Mouse (Mus musculus): ENCODE measurements around the gene Sod2.
"Not testable (repeated sequence)": the region's sequence is repeated elsewhere in the genome, so short reads cannot be mapped to it uniquely, and the experiment has no call there.

The Sod2 gene

DNA sequence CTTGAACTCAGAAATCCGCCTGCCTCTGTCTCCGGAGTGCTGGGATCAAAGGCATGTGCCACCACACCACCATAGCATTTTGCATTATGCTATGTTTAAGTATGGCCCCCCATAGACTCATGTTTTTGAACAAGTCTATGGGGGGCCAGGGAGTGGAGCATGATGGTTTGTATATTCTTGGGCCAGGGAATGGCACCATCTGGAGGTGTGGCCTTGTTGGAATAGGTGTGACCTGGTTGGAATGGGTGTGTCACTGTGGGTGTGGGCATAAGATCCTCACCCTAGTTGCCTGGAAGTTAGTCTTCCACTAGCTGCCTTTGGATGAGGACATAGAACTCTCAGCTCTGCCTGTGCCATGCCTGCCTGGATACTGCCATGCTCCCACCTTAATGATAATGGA, at the start of gene Sod2:
Gene Sod2, plus strand, starts transcription at position 301 of the 400 bp plus-strand sequence.
- not testable (repeated sequence) for DNase-seq (ENCODE audit: low spot score)

- DNase-seq (ENCODE audit: low spot score) = not testable (repeated sequence)
Observed at GRCm38 (mm10) chr17:12959377-12959776, 47.3 kb upstream of the Sod2 start.

GRCm38 (mm10) chr17:12960331-12960873, 46.2 kb upstream of the Sod2 start, which contains the start of gene Acat2:
Gene Acat2 (minus strand): TSS chr17:12960747.
- DNase-seq (ENCODE audit: low spot score) = peak; percentile 69

GRCm38 (mm10) chr17:12963476-12963875, 43.2 kb upstream of the Sod2 start:
- no peak for DNase-seq (ENCODE audit: low spot score)

- DNase-seq (ENCODE audit: low spot score) = no peak
Observed at GRCm38 (mm10) chr17:12967173-12967572, 39.5 kb upstream of the Sod2 start.

GRCm38 (mm10) chr17:12973851-12974250, 32.8 kb upstream of the Sod2 start:
- no peak for DNase-seq (ENCODE audit: low spot score)

DNA sequence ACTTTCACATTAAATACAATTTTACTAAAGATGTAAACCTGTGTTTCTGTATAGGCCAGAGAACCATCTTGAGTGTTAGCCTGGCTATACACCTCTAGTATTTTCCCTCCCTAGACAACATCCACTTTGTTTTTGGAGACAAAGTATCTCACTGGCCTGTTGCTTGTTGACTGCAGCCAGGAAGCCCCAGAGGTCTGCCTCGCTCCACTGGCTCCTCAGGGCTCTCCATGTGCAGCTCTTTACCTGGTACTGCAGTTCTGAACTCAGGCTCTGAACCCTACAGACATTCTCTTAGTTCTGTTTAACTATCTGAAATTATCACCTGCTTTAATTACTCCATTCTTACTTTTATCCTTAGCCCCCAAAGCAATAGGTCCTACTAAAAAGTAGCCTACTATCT, 28.1 kb upstream of the Sod2 start:
- no peak for DNase-seq (ENCODE audit: low spot score)

DNA sequence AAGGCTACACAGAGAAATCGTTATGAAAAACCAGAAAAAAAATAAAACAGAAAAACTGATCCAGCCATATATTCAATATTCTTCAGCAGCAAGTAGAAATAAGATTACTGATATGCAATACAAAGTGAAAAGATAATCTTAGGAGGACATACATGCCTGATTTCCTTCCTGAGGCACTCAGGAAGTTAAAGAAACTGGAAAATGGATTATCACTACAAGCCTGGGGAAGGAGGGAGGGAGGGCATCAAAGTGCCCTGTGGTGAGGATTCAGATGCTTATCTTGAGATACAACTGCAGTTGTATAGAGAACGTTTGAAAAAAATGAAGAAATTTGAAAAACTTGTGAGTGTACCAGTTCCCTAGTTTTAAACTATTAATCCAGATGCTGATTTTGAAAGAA, 22.7 kb upstream of the Sod2 start:
- DNase-seq (ENCODE audit: low spot score) = no peak

GRCm38 (mm10) chr17:12988096-12988495, 18.6 kb upstream of the Sod2 start:
- not testable (repeated sequence) for DNase-seq (ENCODE audit: low spot score)

- no peak for DNase-seq (ENCODE audit: low spot score)
Observed at GRCm38 (mm10) chr17:12990567-12991145, 16.0 kb upstream of the Sod2 start.

- no peak for DNase-seq (ENCODE audit: low spot score)
Observed at GRCm38 (mm10) chr17:12991194-12991634, 15.4 kb upstream of the Sod2 start.

DNA sequence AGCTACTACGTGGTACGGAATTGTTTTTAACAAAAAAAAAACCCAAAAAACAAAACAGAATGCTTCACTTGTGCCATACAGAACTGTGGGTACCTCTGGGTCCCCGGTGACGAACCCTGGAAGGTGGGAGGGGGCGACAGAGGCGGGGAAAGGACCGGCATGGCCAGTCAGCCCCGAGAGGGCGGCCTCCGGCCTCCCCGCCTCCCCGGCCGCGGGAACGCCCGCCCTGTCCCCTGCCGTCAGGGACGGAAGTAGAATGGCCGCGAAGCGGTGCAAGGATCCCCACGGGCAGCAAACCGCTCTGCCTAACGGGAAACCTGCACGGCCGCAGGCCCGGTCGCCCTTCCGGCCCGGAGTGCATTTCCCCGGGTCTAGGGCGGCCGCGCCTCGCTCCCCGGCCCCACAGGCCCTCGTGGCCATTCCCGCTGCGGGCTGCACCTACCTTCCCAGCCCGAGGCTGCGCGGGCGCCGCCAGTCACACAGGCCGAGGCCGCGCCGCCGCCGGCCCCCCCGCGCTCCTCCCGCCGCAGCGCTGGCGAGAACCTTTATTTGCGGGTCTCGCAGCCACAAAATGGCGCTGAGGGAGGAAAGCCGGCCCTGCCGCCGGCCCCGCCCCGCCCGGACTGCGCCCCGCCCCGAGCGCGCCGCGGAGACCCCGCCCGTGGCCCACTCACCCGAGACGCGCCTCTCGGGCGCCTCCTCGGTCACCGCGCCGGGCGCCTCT, 14.8 kb upstream of the Sod2 start:
- peak; percentile 36 for DNase-seq (ENCODE audit: low spot score)

GRCm38 (mm10) chr17:12992470-12992991, 14.1 kb upstream of the Sod2 start:
- peak; percentile 82 for DNase-seq (ENCODE audit: low spot score)

DNA sequence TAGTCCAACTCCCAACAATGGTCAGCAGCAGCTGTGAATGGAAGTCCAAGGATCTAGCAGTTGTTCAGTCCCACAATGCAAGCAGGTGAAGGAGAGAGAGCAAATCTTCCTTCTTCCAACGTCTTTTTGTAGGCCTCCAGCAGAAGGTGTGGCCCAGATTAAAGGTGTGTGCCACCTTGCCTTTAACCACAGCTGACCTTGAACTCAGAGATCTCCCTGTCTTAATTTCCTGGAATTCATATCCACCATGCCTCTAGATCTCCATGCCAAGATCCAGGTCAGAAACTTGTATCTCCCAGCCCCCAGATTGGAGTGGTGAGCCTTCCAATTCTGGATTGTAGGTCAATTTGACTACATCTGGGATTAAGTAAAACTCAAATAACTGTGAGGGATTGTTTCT, 12.6 kb upstream of the Sod2 start, which contains the start of gene Wtap:
Gene Wtap, minus strand, starts transcription at position 101 of the 400 bp plus-strand sequence.
- DNase-seq (ENCODE audit: low spot score) = no peak

- DNase-seq (ENCODE audit: low spot score) = no peak
Observed at GRCm38 (mm10) chr17:12996345-12996744, 10.3 kb upstream of the Sod2 start.

- no peak for DNase-seq (ENCODE audit: low spot score)
Observed at GRCm38 (mm10) chr17:12997890-12998289, 8.8 kb upstream of the Sod2 start.

- no peak for DNase-seq (ENCODE audit: low spot score)
Observed at GRCm38 (mm10) chr17:12999069-12999468, 7.6 kb upstream of the Sod2 start.

DNA sequence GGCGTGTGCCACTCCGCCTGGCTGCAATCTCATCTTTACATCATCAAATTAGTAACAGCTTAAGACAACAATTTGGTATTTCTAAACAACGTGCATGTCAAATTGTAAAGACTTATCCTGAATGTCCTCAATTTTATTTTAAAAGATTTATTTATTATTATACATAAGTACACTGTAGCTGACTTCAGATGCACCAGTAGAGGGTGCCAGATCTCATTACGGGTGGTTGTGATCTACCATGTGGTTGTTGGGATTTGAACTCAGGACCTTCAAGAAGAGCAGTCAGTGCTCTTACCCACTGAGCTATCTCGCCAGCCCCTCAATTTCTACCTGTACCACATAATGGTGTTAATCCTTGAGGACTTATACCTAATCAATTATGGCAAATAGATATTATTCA, 4.4 kb upstream of the Sod2 start:
- not testable (repeated sequence) for DNase-seq (ENCODE audit: low spot score)

- not testable (repeated sequence) for DNase-seq (ENCODE audit: low spot score)
Observed at GRCm38 (mm10) chr17:13004436-13004835, 2.2 kb upstream of the Sod2 start.

GRCm38 (mm10) chr17:13006984-13007383, 338 bp downstream of the Sod2 start:
- DNase-seq (ENCODE audit: low spot score) = no peak

DNA sequence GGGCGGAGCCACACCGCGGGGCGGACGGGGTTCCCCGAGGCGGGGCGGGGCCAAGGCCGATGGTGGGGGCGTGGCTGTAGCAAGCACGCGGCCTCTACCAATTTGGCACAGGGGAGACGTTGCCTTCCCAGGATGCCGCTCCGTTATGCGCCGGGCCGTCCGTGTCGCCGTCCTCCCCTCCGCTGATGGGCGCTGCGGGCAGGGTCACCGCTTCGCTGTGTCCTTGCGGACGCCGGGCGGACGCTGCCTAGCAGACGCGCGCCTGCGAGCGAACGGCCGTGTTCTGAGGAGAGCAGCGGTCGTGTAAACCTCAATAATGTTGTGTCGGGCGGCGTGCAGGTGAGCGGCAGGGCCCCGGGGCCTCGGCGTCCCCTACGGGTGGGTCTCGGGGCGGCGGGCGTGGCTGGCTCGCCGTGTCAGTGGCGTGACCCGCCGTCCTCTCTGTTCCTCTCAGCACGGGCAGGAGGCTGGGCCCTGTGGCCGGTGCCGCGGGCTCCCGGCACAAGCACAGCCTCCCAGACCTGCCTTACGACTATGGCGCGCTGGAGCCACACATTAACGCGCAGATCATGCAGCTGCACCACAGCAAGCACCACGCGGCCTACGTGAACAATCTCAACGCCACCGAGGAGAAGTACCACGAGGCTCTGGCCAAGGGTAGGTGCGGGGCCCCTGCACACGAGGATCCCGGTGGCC, 1.2 kb downstream of the Sod2 start:
- peak; percentile 96 for DNase-seq (ENCODE audit: low spot score)

GRCm38 (mm10) chr17:13008528-13008927, 1.9 kb downstream of the Sod2 start:
- no peak for DNase-seq (ENCODE audit: low spot score)

All from urinary bladder, postnatal 10 days (tissue).